Mouse (Mus musculus): ENCODE data around the gene Cenpv. TPM values are rescaled to one million over a fixed set of nuclear protein-coding genes. Genes with fewer than 3 reads are reported as not detected.
A peak's percentile ranks its signal among the peaks of the same experiment; 100 is the strongest.

The Cenpv gene
- total RNA-seq (2012; rRNA removed) (150 and 178 TPM in 2 replicates), polyA plus RNA-seq (2012; ENCODE audit: insufficient read depth in 1 of 2, insufficient read length in 2 of 2, low read depth in 1 of 2, low replicate concordance in 2 of 2, missing spikeins in 1 of 2) (1,000 to 10,000 TPM in 1 of 2 experiments, 100 to 1,000 TPM in 1; 149 to 2,878 TPM)

- Histone ChIP-seq H3K27ac (ENCODE audit: control insufficient read depth, low read depth, low read length) (peak within 1 kb of the TSS; percentile 76), H3K36me3 (ENCODE audit: control insufficient read depth in 1 of 2, insufficient read depth in 2 of 2, low read length in 2 of 2) (peaks cover 8 to 18% of the 10 kb centered on the region in 2 experiments), H3K79me2 (ENCODE audit: control insufficient read depth, insufficient read depth, low read length, poor library complexity) (peaks cover 28% of the 10 kb centered on the region), H3K9ac (ENCODE audit: control insufficient read depth, low read depth, low read length, poor library complexity, severe bottlenecking) (peak within 1 kb of the TSS; percentile 100), H3K4me3 (ENCODE audit: control insufficient read depth in 1 of 2, insufficient read depth in 1 of 2, low read depth in 2 of 2, low read length in 2 of 2) (peak within 1 kb of the TSS; percentile 58 to 91), H3K9me3 (replicated peaks; ENCODE audit: insufficient read depth, low read length) (no peaks in the 10 kb centered on the region), H3K4me1 (ENCODE audit: control insufficient read depth in 1 of 2, insufficient read depth in 2 of 2, low read length in 2 of 2) (peaks cover 6 to 8% of the 10 kb centered on the region in 2 experiments), H3K27me3 (ENCODE audit: control insufficient read depth in 1 of 2, insufficient read depth in 2 of 2, low read length in 2 of 2) (no peaks in the 10 kb centered on the region)
- peak; percentile 89 for DNase-seq (ENCODE audit: low read depth, low spot score)
- peak in 1 of 2 experiments; percentile 18; a peak in 1 of 4 replicates for TF ChIP-seq EP300 (IDR thresholded peaks at IDR 0.05; ENCODE audit: low read depth in 1 of 2, low read length in 2 of 2)
- no peak for TF ChIP-seq GABPA (IDR thresholded peaks at IDR 0.05; ENCODE audit: low read depth, low read length)
- peak; percentile 39; the same call in 1 of the 2 replicates for TF ChIP-seq NRF1 (IDR thresholded peaks at IDR 0.05; ENCODE audit: insufficient read depth, low read depth, low read length, poor library complexity, severe bottlenecking)
- no peak for TF ChIP-seq ZC3H11A (IDR thresholded peaks at IDR 0.05; ENCODE audit: low read depth, low read length)
- TF ChIP-seq MYB (IDR thresholded peaks at IDR 0.05; ENCODE audit: low read depth, low read length) = no peak
- TF ChIP-seq HCFC1 (IDR thresholded peaks at IDR 0.05; ENCODE audit: low read depth, low read length) = peak; percentile 64
- no peak for TF ChIP-seq GATA1 (IDR thresholded peaks at IDR 0.05; ENCODE audit: low read depth, low read length)
- no peak for TF ChIP-seq POLR2AphosphoS5 (IDR thresholded peaks at IDR 0.05; ENCODE audit: borderline replicate concordance, low read depth, low read length)
- TF ChIP-seq POLR2A (IDR thresholded peaks at IDR 0.05; ENCODE audit: control insufficient read depth in 1 of 2, insufficient read depth in 1 of 2, low read depth in 1 of 2, low read length in 2 of 2, poor library complexity in 1 of 2) = peak; percentile 80 to 93; a peak in 3 of 4 replicates
- peak; percentile 93 for TF ChIP-seq NELFE (IDR thresholded peaks at IDR 0.05; ENCODE audit: low read depth, low read length)
- TF ChIP-seq ZKSCAN1 (IDR thresholded peaks at IDR 0.05; ENCODE audit: low read depth, low read length) = 0 out of 2 replicates have a peak, but pooled peaks have one; percentile 15
- peak; percentile 81 for TF ChIP-seq SIN3A (IDR thresholded peaks at IDR 0.05; ENCODE audit: low read length)
- no peak for TF ChIP-seq E2F4 (IDR thresholded peaks at IDR 0.05; ENCODE audit: borderline replicate concordance, low read depth, low read length)
- no peak for TF ChIP-seq MEF2A (IDR thresholded peaks at IDR 0.05; ENCODE audit: extremely low read depth, insufficient replicate concordance, low read depth, low read length, poor library complexity, severe bottlenecking)
- no peak for TF ChIP-seq JUND (IDR thresholded peaks at IDR 0.05; ENCODE audit: low read depth, low read length)
- peak; percentile 71; the same call in 1 of the 2 replicates for TF ChIP-seq TBP (IDR thresholded peaks at IDR 0.05; ENCODE audit: low read depth, low read length)
- TF ChIP-seq MXI1 (IDR thresholded peaks at IDR 0.05; ENCODE audit: low read depth, low read length) = peak; percentile 80
- no peak; the same call in 1 of the 2 replicates for TF ChIP-seq MAZ (IDR thresholded peaks at IDR 0.05; ENCODE audit: low read depth, low read length)
- TF ChIP-seq MAFK (IDR thresholded peaks at IDR 0.05; ENCODE audit: borderline replicate concordance, low read depth, low read length) = no peak
- peak; percentile 90 for TF ChIP-seq ZMIZ1 (IDR thresholded peaks at IDR 0.05; ENCODE audit: low read depth, low read length)
- 0 out of 2 replicates have a peak, but pooled peaks have one; percentile 2 for TF ChIP-seq SMC3 (IDR thresholded peaks at IDR 0.05; ENCODE audit: low read depth, low read length)
- TF ChIP-seq ZNF384 (IDR thresholded peaks at IDR 0.05; ENCODE audit: low read depth, low read length) = no peak
- TF ChIP-seq TCF12 (IDR thresholded peaks at IDR 0.05; ENCODE audit: low read depth, low read length) = peak; percentile 64
- TF ChIP-seq ETS1 (IDR thresholded peaks at IDR 0.05; ENCODE audit: low read depth, low read length) = no peak
- TF ChIP-seq MAX (IDR thresholded peaks at IDR 0.05; ENCODE audit: low read length) = peak; percentile 34; the same call in 1 of the 2 replicates
- peak; percentile 83 for TF ChIP-seq MYC (IDR thresholded peaks at IDR 0.05; ENCODE audit: low read depth, low read length)
- no peak for TF ChIP-seq RCOR1 (IDR thresholded peaks at IDR 0.05; ENCODE audit: low read depth, low read length)
- no peak; the same call in 1 of the 2 replicates for TF ChIP-seq BHLHE40 (IDR thresholded peaks at IDR 0.05; ENCODE audit: borderline replicate concordance, low read depth, low read length)
- 0 out of 2 replicates have a peak, but pooled peaks have one; percentile 81 for TF ChIP-seq UBTF (IDR thresholded peaks at IDR 0.05; ENCODE audit: borderline replicate concordance, insufficient read depth, low read depth, low read length)
- no peak for TF ChIP-seq CHD2 (IDR thresholded peaks at IDR 0.05; ENCODE audit: low read length)
- TF ChIP-seq USF2 (IDR thresholded peaks at IDR 0.05; ENCODE audit: borderline replicate concordance in 1 of 2, insufficient read depth in 1 of 2, low read depth in 1 of 2, low read length in 2 of 2) = no peak
- TF ChIP-seq TAL1 (IDR thresholded peaks at IDR 0.05; ENCODE audit: low read length) = no peak
- no peak for TF ChIP-seq USF1 (IDR thresholded peaks at IDR 0.05; ENCODE audit: low read depth, low read length)
- TF ChIP-seq POLR2AphosphoS2 (IDR thresholded peaks at IDR 0.05; ENCODE audit: low read length) = peak; percentile 74; the same call in 1 of the 2 replicates
Measured at GRCm38 (mm10) chr11:62539089-62539890, at the start of gene Cenpv. Gene Cenpv, minus strand, starts transcription at chr11:62539261.

Data from MEL (cell line).